In the genomic region with DNA sequence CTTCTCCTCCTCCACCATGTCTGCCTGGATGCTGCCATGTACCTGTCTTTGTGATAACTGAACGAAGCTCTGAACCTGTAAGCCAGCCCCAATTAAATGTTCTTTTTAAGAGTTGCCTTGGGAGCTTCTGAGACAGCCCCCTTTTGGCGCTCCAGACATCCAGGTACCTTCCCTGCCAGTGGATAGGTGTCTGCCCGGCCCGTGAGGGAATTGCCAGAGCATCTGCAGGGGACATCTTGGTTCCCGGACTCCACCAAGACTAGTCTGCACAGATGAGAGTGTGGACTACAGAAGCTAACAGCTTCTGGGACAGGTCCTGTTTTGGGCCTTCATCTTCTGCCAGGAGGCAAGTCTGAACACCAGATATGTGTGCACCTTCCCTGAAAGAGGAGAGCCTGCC, we compare ENCODE assay signal across 1 mouse cellular context. TPM values are rescaled to one million over a fixed set of nuclear protein-coding genes. Genes with fewer than 3 reads are reported as not detected.
"Had no signal": no experiment of that assay in that cellular context is flagged by ENCODE, and none has a peak within 500 bp of the region (broad histone marks: within the 10 kb centered on the region; RNA-seq: fewer than 3 reads in every experiment).

No protein-coding gene starts in this region.

RNA-seq across cellular contexts. Expression of a gene that starts 24.1 kb away (rescaled TPM):
- polyA plus RNA-seq: kidney, embryonic 15.5 days had no signal
